Mouse (Mus musculus): Measurements from ENCODE around the gene Nell1. TPM values are rescaled to one million over a fixed set of nuclear protein-coding genes. Genes with fewer than 3 reads are reported as not detected.

Nell1 gene
- polyA plus RNA-seq, 1 experiment, result 0.72 TPM

DNA sequence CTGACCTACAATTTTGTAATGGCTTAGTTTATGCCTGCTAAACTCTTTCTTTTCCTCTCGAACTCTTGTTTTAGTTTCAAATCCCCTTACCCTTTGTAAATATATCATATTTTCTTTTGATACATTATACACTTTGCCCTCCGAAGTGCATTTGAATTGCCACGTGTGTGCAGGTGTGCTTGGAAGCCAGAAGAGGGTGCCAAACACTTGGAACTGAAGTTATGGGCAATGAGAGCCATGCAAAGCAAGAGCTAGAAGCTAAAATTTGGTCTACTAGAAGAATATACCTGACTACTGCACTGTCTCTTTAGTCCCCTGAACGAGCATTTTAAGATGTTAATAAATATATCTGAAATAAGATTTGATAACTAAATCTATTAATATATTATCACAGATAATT is 756.3 kb downstream of the Nell1 start:
- Histone ChIP-seq H3K27ac (ENCODE audit: insufficient read depth, low read length) (no peak overlapping the region), H3K4me3 (ENCODE audit: insufficient read depth, low read length) (no peak overlapping the region), H3K4me1 (ENCODE audit: control insufficient read depth, insufficient read depth, low read length) (no peaks in the 10 kb centered on the region)
- no peak for TF ChIP-seq POLR2A (IDR thresholded peaks at IDR 0.05; ENCODE audit: low read depth, low read length)
- TF ChIP-seq CTCF (IDR thresholded peaks at IDR 0.05; ENCODE audit: borderline replicate concordance, insufficient read depth, low read length), result peak; percentile 8; the same call in 1 of the 2 replicates

DNA sequence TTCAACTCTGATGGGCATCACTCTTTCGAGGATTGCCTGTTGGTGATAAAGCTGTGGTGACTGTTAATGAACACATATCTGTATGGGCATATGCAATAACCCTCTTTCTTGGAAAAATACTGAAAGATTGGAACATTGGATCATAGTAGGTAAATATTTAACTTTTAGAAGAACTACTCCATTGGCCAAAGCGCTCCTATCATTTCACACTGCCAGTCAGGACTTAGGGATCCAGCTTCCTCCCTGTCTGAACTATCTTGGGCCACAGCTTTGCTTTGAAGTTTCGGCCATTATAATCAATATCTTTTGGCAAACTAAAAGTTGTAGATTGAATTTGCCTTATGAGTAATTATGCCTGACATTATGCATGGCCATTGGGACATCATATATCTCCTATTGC is 780.9 kb downstream of the Nell1 start:
- no peak for TF ChIP-seq POLR2A (IDR thresholded peaks at IDR 0.05; ENCODE audit: low read depth, low read length)
- TF ChIP-seq CTCF (IDR thresholded peaks at IDR 0.05; ENCODE audit: borderline replicate concordance, insufficient read depth, low read length), result no peak
- H3K27ac ChIP-seq (ENCODE audit: insufficient read depth, low read length), result no peak overlapping the region
- H3K4me3 ChIP-seq (ENCODE audit: insufficient read depth, low read length), result no peak overlapping the region
- H3K4me1 ChIP-seq (ENCODE audit: control insufficient read depth, insufficient read depth, low read length), result no peaks in the 10 kb centered on the region

DNA sequence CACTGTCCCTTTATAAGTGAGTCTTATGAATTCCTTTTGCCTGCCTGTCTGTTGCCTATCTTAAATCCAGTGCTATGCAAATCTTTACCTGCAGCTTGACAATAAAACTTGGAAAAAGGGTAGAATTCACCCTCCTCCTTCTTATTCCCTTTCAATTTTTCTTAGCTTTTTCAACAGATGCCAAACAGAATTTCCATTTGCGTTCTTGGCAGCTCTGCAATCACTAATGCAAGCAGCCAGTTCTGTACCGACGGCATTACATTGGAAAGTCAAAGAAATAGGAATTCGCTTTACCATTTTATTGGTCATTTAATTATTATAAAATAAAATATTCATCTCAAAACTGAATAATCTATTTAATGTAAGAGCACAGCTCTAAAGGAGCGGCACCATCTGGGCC is 781.7 kb downstream of the Nell1 start:
- no peak overlapping the region for H3K27ac ChIP-seq (ENCODE audit: insufficient read depth, low read length)
- no peak overlapping the region for H3K4me3 ChIP-seq (ENCODE audit: insufficient read depth, low read length)
- TF ChIP-seq CTCF (IDR thresholded peaks at IDR 0.05; ENCODE audit: borderline replicate concordance, insufficient read depth, low read length), result no peak
- no peak for TF ChIP-seq POLR2A (IDR thresholded peaks at IDR 0.05; ENCODE audit: low read depth, low read length)
- H3K4me1 ChIP-seq (ENCODE audit: control insufficient read depth, insufficient read depth, low read length), result no peaks in the 10 kb centered on the region

DNA sequence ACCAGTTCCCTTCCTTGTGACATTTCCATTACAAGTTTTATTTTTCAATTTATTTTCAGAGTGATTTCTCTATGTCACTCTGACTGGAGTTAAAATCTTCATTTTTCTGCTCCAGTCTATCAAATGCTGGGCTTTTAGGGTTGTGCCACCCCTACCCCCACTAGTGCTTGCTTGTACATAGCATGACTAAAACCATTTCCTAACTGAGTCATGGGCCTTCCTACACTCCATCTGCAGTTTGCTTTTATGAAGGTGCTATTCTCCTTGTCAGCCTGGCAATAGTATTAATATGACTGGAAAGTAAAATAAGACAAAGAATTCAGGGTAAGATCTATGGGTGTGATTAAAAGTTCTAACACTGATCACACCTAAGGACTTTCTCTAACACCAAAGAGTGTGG is 798.9 kb downstream of the Nell1 start:
- Histone ChIP-seq H3K4me3 (ENCODE audit: insufficient read depth, low read length) (no peak overlapping the region), H3K27ac (ENCODE audit: insufficient read depth, low read length) (no peak overlapping the region), H3K4me1 (ENCODE audit: control insufficient read depth, insufficient read depth, low read length) (no peaks in the 10 kb centered on the region)
- no peak for TF ChIP-seq POLR2A (IDR thresholded peaks at IDR 0.05; ENCODE audit: low read depth, low read length)
- TF ChIP-seq CTCF (IDR thresholded peaks at IDR 0.05; ENCODE audit: borderline replicate concordance, insufficient read depth, low read length), result no peak

DNA sequence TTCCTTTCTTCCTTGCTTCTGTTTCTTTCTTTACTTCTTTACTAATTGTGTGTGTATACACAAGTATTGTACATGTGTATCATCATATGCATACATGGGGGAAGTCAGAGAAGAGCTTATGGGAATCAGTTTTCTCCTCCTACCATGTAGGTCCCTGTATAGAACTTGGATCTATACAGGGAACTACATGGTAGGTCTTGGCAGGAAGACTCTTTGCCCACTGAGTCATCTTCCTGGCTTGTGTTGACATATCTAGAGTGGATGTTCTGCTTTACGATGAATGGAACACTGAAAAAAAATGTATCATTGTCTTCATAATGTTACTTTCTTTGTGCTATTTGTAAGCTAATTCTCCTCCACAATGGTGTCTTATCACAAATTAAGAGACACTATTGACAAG is 806.4 kb downstream of the Nell1 start:
- TF ChIP-seq POLR2A (IDR thresholded peaks at IDR 0.05; ENCODE audit: low read depth, low read length) (no peak), CTCF (IDR thresholded peaks at IDR 0.05; ENCODE audit: borderline replicate concordance, insufficient read depth, low read length) (no peak)
- H3K4me1 ChIP-seq (ENCODE audit: control insufficient read depth, insufficient read depth, low read length), result no peaks in the 10 kb centered on the region

DNA sequence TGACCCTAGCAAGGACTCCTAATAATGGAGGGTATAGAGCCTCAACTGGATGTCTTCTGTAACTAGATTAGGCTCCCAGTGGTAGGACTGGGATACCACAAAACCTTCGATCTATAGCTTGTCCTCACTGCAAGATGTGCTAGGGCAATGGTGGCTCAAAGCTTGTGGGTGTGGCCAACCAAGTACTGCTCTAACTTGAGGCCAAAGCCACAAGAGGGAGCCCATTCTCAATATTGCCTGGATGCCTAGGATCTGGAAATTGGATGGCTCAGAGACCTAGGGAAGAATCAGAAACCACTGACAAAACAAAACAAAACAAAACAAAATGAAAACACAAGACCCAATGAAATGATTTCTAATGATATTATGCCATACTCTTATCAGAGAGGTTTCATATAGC is 809.0 kb downstream of the Nell1 start:
- TF ChIP-seq CTCF (IDR thresholded peaks at IDR 0.05; ENCODE audit: borderline replicate concordance, insufficient read depth, low read length) (no peak), POLR2A (IDR thresholded peaks at IDR 0.05; ENCODE audit: low read depth, low read length) (no peak)
- no peaks in the 10 kb centered on the region for H3K4me1 ChIP-seq (ENCODE audit: control insufficient read depth, insufficient read depth, low read length)
- H3K4me3 ChIP-seq (ENCODE audit: insufficient read depth, low read length), result no peak overlapping the region
- no peak overlapping the region for H3K27ac ChIP-seq (ENCODE audit: insufficient read depth, low read length)

More for the DNA sequence above, 806.4 kb downstream of the Nell1 start:
- Histone ChIP-seq H3K4me3 (ENCODE audit: insufficient read depth, low read length) (no peak overlapping the region), H3K27ac (ENCODE audit: insufficient read depth, low read length) (no peak overlapping the region)

DNA sequence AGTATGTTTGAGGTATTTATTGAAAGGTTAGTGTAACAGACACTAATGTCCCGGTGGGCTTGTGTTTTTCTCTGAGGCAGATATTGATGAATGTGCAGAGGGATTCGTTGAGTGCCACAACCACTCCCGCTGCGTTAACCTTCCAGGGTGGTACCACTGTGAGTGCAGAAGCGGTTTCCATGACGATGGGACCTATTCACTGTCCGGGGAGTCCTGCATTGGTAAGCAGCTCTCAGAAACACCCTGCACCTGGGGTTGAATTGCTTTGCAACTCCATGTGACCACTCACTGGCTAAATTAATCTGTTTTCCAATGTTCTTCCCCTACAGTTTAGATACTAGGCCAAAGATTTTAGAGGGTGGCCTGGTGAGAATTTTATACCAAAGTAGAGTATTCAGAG is 851.5 kb downstream of the Nell1 start:
- no peak overlapping the region for H3K27ac ChIP-seq (ENCODE audit: insufficient read depth, low read length)
- TF ChIP-seq CTCF (IDR thresholded peaks at IDR 0.05; ENCODE audit: borderline replicate concordance, insufficient read depth, low read length), result no peak
- TF ChIP-seq POLR2A (IDR thresholded peaks at IDR 0.05; ENCODE audit: low read depth, low read length), result no peak
- H3K4me3 ChIP-seq (ENCODE audit: insufficient read depth, low read length), result no peak overlapping the region
- H3K4me1 ChIP-seq (ENCODE audit: control insufficient read depth, insufficient read depth, low read length), result no peaks in the 10 kb centered on the region

DNA sequence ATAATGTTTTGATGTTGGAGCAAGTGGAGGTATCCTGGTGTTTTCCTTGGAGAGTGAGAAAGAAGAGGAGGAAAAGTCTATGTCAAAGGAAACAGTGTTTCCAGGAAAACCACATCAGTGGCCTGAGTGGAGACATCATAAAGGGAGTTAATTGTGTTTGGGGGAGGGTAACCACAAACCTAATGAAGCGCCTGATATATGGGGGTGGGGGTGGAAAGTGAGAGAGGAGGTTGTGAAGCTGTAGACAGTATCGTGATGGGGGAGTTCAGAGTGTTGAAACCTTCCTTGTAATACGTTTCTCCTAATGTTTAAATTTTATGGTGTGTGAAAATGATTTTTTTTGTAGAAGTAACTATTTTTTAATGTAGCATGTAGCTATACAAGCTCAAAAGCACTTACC is 858.1 kb downstream of the Nell1 start:
- TF ChIP-seq POLR2A (IDR thresholded peaks at IDR 0.05; ENCODE audit: low read depth, low read length) (no peak), CTCF (IDR thresholded peaks at IDR 0.05; ENCODE audit: borderline replicate concordance, insufficient read depth, low read length) (no peak)
- no peaks in the 10 kb centered on the region for H3K4me1 ChIP-seq (ENCODE audit: control insufficient read depth, insufficient read depth, low read length)
- H3K27ac ChIP-seq (ENCODE audit: insufficient read depth, low read length), result no peak overlapping the region
- no peak overlapping the region for H3K4me3 ChIP-seq (ENCODE audit: insufficient read depth, low read length)

DNA sequence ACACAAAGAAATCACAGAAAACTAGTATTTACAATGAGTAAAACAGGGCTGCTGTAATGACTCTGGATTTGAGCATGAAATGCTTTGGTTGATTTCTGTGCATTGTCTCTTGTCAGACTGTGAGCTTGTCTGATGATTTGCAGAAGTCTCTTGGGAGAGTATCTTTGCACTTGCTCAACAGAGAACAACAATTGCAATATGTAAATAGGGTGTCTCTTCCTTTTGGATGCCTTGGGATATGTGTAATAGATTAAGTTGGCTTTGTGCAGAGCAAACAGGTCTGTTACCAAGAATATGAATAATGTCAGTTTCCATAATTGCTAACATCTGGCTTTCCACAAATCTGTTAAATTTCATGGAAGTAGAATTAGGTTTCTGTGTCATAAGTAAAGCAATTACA is 868.0 kb downstream of the Nell1 start:
- Histone ChIP-seq H3K4me3 (ENCODE audit: insufficient read depth, low read length) (no peak overlapping the region), H3K4me1 (ENCODE audit: control insufficient read depth, insufficient read depth, low read length) (no peaks in the 10 kb centered on the region), H3K27ac (ENCODE audit: insufficient read depth, low read length) (no peak overlapping the region)
- no peak for TF ChIP-seq CTCF (IDR thresholded peaks at IDR 0.05; ENCODE audit: borderline replicate concordance, insufficient read depth, low read length)

DNA sequence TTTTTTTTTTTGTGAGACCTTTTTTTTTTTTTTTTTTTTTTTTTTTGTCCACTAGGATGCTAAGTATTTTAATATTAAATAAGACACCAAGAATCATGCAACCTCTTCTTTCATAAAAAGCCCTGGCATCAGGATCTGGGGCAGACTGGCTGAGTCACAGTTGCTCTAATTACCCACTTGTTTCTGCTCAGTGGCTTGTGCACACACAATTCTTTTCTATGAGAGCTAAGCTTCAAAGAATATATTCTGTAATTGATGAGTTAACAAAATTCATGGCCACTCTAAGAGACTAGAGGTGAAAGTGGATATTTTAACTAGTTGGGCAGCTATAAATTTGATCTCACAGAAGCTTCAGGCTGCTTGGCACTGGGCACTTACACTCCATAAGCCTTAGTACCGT is 873.3 kb downstream of the Nell1 start:
- no peak overlapping the region for H3K4me3 ChIP-seq (ENCODE audit: insufficient read depth, low read length)
- TF ChIP-seq CTCF (IDR thresholded peaks at IDR 0.05; ENCODE audit: borderline replicate concordance, insufficient read depth, low read length) (no peak), POLR2A (IDR thresholded peaks at IDR 0.05; ENCODE audit: low read depth, low read length) (no peak)
- H3K4me1 ChIP-seq (ENCODE audit: control insufficient read depth, insufficient read depth, low read length), result no peaks in the 10 kb centered on the region
- no peak overlapping the region for H3K27ac ChIP-seq (ENCODE audit: insufficient read depth, low read length)

DNA sequence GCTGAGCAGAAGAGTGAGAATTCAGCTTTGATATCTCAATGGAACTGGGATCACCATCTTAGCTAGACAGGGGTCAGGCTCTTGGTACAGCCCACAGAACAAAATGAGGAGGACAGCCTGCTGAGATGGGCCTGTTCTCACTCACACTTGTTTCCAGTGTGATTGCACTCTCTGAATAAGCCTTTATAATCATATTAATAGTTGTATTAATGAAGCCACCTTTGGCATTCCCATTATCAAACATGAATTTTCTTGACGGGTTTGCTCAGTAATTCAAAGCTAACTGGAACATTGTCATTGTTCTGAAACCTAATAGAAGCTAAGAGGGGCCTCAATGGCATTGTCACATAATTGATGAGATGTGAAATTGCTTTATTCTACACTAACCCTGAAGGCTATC is 875.6 kb downstream of the Nell1 start:
- Histone ChIP-seq H3K4me1 (ENCODE audit: control insufficient read depth, insufficient read depth, low read length) (no peaks in the 10 kb centered on the region), H3K4me3 (ENCODE audit: insufficient read depth, low read length) (no peak overlapping the region), H3K27ac (ENCODE audit: insufficient read depth, low read length) (no peak overlapping the region)
- TF ChIP-seq POLR2A (IDR thresholded peaks at IDR 0.05; ENCODE audit: low read depth, low read length), result no peak
- no peak for TF ChIP-seq CTCF (IDR thresholded peaks at IDR 0.05; ENCODE audit: borderline replicate concordance, insufficient read depth, low read length)
